27 mouse cellular contexts compared by ENCODE assay signal in the genomic region with DNA sequence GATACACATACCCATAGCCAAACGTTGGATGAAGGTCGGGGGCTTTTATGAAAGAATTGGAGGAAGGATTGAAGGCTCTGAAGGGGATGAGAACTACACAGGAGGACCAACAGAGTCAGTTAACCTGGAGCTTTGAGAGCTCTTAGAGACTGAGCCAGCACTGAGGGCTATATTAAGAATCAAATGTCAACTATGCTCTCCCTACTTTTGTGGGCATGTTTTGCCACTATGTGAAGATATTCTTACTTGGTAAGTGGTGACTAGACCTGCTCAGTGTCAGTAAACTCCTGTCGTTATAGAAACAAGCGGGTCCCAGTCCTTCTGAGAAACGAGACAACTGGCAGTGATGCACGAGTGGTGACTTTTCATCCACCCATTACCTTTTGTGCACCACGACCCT.
"Had no signal": no experiment of that assay in that cellular context is flagged by ENCODE, and none has a peak within 500 bp of the region (broad histone marks: within the 10 kb centered on the region; RNA-seq: fewer than 3 reads in every experiment).

No protein-coding gene starts in this region.

- ATAC-seq: forebrain, embryonic 13.5 days; forebrain, embryonic 14.5 days; forebrain, embryonic 15.5 days; forebrain, embryonic 16.5 days; forebrain, postnatal 0 days had no signal

- H3K4me3 ChIP-seq: embryonic facial prominence, embryonic 10.5 days; embryonic facial prominence, embryonic 12.5 days; embryonic facial prominence, embryonic 13.5 days; embryonic facial prominence, embryonic 15.5 days; erythroblast, embryonic 14.5 days; forebrain, embryonic 10.5 days; forebrain, embryonic 12.5 days; forebrain, embryonic 13.5 days; forebrain, embryonic 15.5 days; gastrocnemius, adult 2 months had no signal

- H3K9me3 ChIP-seq: embryonic facial prominence, embryonic 10.5 days; embryonic facial prominence, embryonic 12.5 days; embryonic facial prominence, embryonic 13.5 days; embryonic facial prominence, embryonic 15.5 days; forebrain, embryonic 10.5 days; forebrain, embryonic 13.5 days; forebrain, embryonic 15.5 days had no signal

- H3K27ac ChIP-seq: embryonic facial prominence, embryonic 10.5 days; embryonic facial prominence, embryonic 12.5 days; embryonic facial prominence, embryonic 13.5 days; embryonic facial prominence, embryonic 15.5 days; forebrain, embryonic 10.5 days; forebrain, embryonic 12.5 days; forebrain, embryonic 13.5 days; forebrain, embryonic 15.5 days; gastrocnemius, adult 2 months had no signal

- H3K36me3 ChIP-seq: embryonic facial prominence, embryonic 10.5 days; embryonic facial prominence, embryonic 12.5 days; embryonic facial prominence, embryonic 13.5 days; embryonic facial prominence, embryonic 15.5 days; forebrain, embryonic 10.5 days; forebrain, embryonic 12.5 days; forebrain, embryonic 15.5 days had no signal

- H3K9ac ChIP-seq: embryonic facial prominence, embryonic 12.5 days; embryonic facial prominence, embryonic 13.5 days; embryonic facial prominence, embryonic 15.5 days; forebrain, embryonic 12.5 days; forebrain, embryonic 13.5 days; forebrain, embryonic 15.5 days; forebrain, postnatal 0 days had no signal

- H3K4me2 ChIP-seq: embryonic facial prominence, embryonic 12.5 days; embryonic facial prominence, embryonic 13.5 days; embryonic facial prominence, embryonic 15.5 days; forebrain, embryonic 12.5 days; forebrain, embryonic 13.5 days; forebrain, embryonic 15.5 days had no signal

- DNase-seq: cerebellum, adult 2 months; cerebellum, adult 8-10 months; cerebellum, adult 9-10 months; cerebellum, adult 9-11 months; cerebellum, postnatal 10 days; cerebellum, postnatal 14 days; cerebellum, postnatal 25 days; cerebellum, postnatal 36 days; embryo, embryonic 11 days; forebrain, postnatal 0 days; gastrocnemius, adult 2 months; gastrocnemius, postnatal 10 days; gastrocnemius, postnatal 14 days; gastrocnemius, postnatal 25 days; gastrocnemius, postnatal 36 days; heart, adult 18-20 months had no signal

- H3K4me1 ChIP-seq: embryonic facial prominence, embryonic 12.5 days; embryonic facial prominence, embryonic 13.5 days; embryonic facial prominence, embryonic 15.5 days; forebrain, embryonic 12.5 days; forebrain, embryonic 13.5 days; forebrain, embryonic 15.5 days had no signal

- H3K27me3 ChIP-seq: embryonic facial prominence, embryonic 12.5 days; embryonic facial prominence, embryonic 13.5 days; embryonic facial prominence, embryonic 15.5 days; forebrain, embryonic 12.5 days; forebrain, embryonic 13.5 days; forebrain, embryonic 15.5 days had no signal
